Mouse (Mus musculus): ENCODE measurements around the gene Setd1a. TPM values are rescaled to one million over a fixed set of nuclear protein-coding genes. Genes with fewer than 3 reads are reported as not detected.

The Setd1a gene
- total and polyA plus RNA-seq, 3 experiments = 4.5 to 51.0 (median 9.8) TPM

Other genes starting within 250 kb of the Setd1a start
Only the 20 nearest of the 26 such genes appear.
- gene Rnf40, start 187.9 kb upstream of the Setd1a start, total RNA-seq (2012; rRNA removed) = 48.6 and 50.9 TPM in 2 replicates
- gene Rnf40, start 187.9 kb upstream of the Setd1a start, total RNA-seq (2014; rRNA removed) = 39.3 and 40.6 TPM in 2 replicates
- gene Rnf40, start 187.9 kb upstream of the Setd1a start, polyA plus RNA-seq (2012; ENCODE audit: insufficient read length, low read depth) = 73.0 and 95.2 TPM in 2 replicates
- 2.4 and 3.2 TPM in 2 replicates for gene Zfp629, start 160.9 kb upstream of the Setd1a start, total RNA-seq (2012; rRNA removed)
- 0.38 and 0.59 TPM in 2 replicates for gene Zfp629, start 160.9 kb upstream of the Setd1a start, total RNA-seq (2014; rRNA removed)
- gene Zfp629, start 160.9 kb upstream of the Setd1a start, polyA plus RNA-seq (2012; ENCODE audit: insufficient read length, low read depth) = 0.48 and 0.94 TPM in 2 replicates
- gene Bcl7c, start 67.7 kb upstream of the Setd1a start, total RNA-seq (2012; rRNA removed) = 60.5 and 65.0 TPM in 2 replicates
- 25.9 and 28.0 TPM in 2 replicates for gene Bcl7c, start 67.7 kb upstream of the Setd1a start, total RNA-seq (2014; rRNA removed)
- gene Bcl7c, start 67.7 kb upstream of the Setd1a start, polyA plus RNA-seq (2012; ENCODE audit: insufficient read length, low read depth) = 71.3 and 73.5 TPM in 2 replicates
- gene Ctf1, start 63.9 kb upstream of the Setd1a start, total RNA-seq (2012; rRNA removed) = not detected in 2 replicates
- not detected in 2 replicates for gene Ctf1, start 63.9 kb upstream of the Setd1a start, total RNA-seq (2014; rRNA removed)
- not detected in 2 replicates for gene Ctf1, start 63.9 kb upstream of the Setd1a start, polyA plus RNA-seq (2012; ENCODE audit: insufficient read length, low read depth)
- 0.08 TPM in 1 of 2 replicates, not detected in the other for gene Ctf2, start 44.5 kb upstream of the Setd1a start, total RNA-seq (2012; rRNA removed)
- gene Ctf2, start 44.5 kb upstream of the Setd1a start, total RNA-seq (2014; rRNA removed) = not detected in 2 replicates
- gene Ctf2, start 44.5 kb upstream of the Setd1a start, polyA plus RNA-seq (2012; ENCODE audit: insufficient read length, low read depth) = 0.36 TPM in 1 of 2 replicates, not detected in the other
- gene Fbxl19, start 32.1 kb upstream of the Setd1a start, total RNA-seq (2012; rRNA removed) = 25.1 and 28.2 TPM in 2 replicates
- 22.4 and 22.6 TPM in 2 replicates for gene Fbxl19, start 32.1 kb upstream of the Setd1a start, total RNA-seq (2014; rRNA removed)
- 29.3 and 31.7 TPM in 2 replicates for gene Fbxl19, start 32.1 kb upstream of the Setd1a start, polyA plus RNA-seq (2012; ENCODE audit: insufficient read length, low read depth)
- 15.7 and 16.9 TPM in 2 replicates for gene Orai3, start 6.9 kb upstream of the Setd1a start, total RNA-seq (2012; rRNA removed)
- gene Orai3, start 6.9 kb upstream of the Setd1a start, total RNA-seq (2014; rRNA removed) = 9.3 and 11.6 TPM in 2 replicates
- gene Orai3, start 6.9 kb upstream of the Setd1a start, polyA plus RNA-seq (2012; ENCODE audit: insufficient read length, low read depth) = 7.5 and 10.3 TPM in 2 replicates
- 0.98 and 2.2 TPM in 2 replicates for gene Gm49388, start 8.9 kb downstream of the Setd1a start, total RNA-seq (2012; rRNA removed)
- not detected in 2 replicates for gene Gm49388, start 8.9 kb downstream of the Setd1a start, total RNA-seq (2014; rRNA removed)
- 4.3 and 4.7 TPM in 2 replicates for gene Gm49388, start 8.9 kb downstream of the Setd1a start, polyA plus RNA-seq (2012; ENCODE audit: insufficient read length, low read depth)
- 2.9 and 4.2 TPM in 2 replicates for gene Hsd3b7, start 23.9 kb downstream of the Setd1a start, total RNA-seq (2012; rRNA removed)
- 5.9 and 6.8 TPM in 2 replicates for gene Hsd3b7, start 23.9 kb downstream of the Setd1a start, total RNA-seq (2014; rRNA removed)
- 0.99 and 2.1 TPM in 2 replicates for gene Hsd3b7, start 23.9 kb downstream of the Setd1a start, polyA plus RNA-seq (2012; ENCODE audit: insufficient read length, low read depth)
- gene Stx4a, start 47.6 kb downstream of the Setd1a start, total RNA-seq (2012; rRNA removed) = 23.0 and 25.4 TPM in 2 replicates
- gene Stx4a, start 47.6 kb downstream of the Setd1a start, total RNA-seq (2014; rRNA removed) = 15.9 and 16.5 TPM in 2 replicates
- 50.5 and 59.0 TPM in 2 replicates for gene Stx4a, start 47.6 kb downstream of the Setd1a start, polyA plus RNA-seq (2012; ENCODE audit: insufficient read length, low read depth)
- gene Stx1b, start 47.9 kb downstream of the Setd1a start, total RNA-seq (2012; rRNA removed) = 0.08 TPM in 1 of 2 replicates, not detected in the other
- not detected in 2 replicates for gene Stx1b, start 47.9 kb downstream of the Setd1a start, total RNA-seq (2014; rRNA removed)
- gene Stx1b, start 47.9 kb downstream of the Setd1a start, polyA plus RNA-seq (2012; ENCODE audit: insufficient read length, low read depth) = 0.25 and 0.31 TPM in 2 replicates
- 23.8 and 25.3 TPM in 2 replicates for gene Zfp646, start 99.6 kb downstream of the Setd1a start, total RNA-seq (2012; rRNA removed)
- gene Zfp646, start 99.6 kb downstream of the Setd1a start, total RNA-seq (2014; rRNA removed) = 9.3 and 10.6 TPM in 2 replicates
- 16.6 and 18.8 TPM in 2 replicates for gene Zfp646, start 99.6 kb downstream of the Setd1a start, polyA plus RNA-seq (2012; ENCODE audit: insufficient read length, low read depth)
- gene Zfp668, start 100.2 kb downstream of the Setd1a start, total RNA-seq (2012; rRNA removed) = 5.6 and 5.9 TPM in 2 replicates
- gene Zfp668, start 100.2 kb downstream of the Setd1a start, total RNA-seq (2014; rRNA removed) = 2.4 and 2.6 TPM in 2 replicates
- gene Zfp668, start 100.2 kb downstream of the Setd1a start, polyA plus RNA-seq (2012; ENCODE audit: insufficient read length, low read depth) = 7.0 and 8.6 TPM in 2 replicates
- 0.04 TPM in 1 of 2 replicates, not detected in the other for gene Prss53, start 114.3 kb downstream of the Setd1a start, total RNA-seq (2012; rRNA removed)
- gene Prss53, start 114.3 kb downstream of the Setd1a start, total RNA-seq (2014; rRNA removed) = not detected in 2 replicates
- gene Prss53, start 114.3 kb downstream of the Setd1a start, polyA plus RNA-seq (2012; ENCODE audit: insufficient read length, low read depth) = 0.30 and 0.35 TPM in 2 replicates
- gene Gm21974, start 118.8 kb downstream of the Setd1a start, total RNA-seq (2012; rRNA removed) = not detected in 2 replicates
- gene Gm21974, start 118.8 kb downstream of the Setd1a start, total RNA-seq (2014; rRNA removed) = not detected in 2 replicates
- not detected in 2 replicates for gene Gm21974, start 118.8 kb downstream of the Setd1a start, polyA plus RNA-seq (2012; ENCODE audit: insufficient read length, low read depth)
- gene Vkorc1, start 118.9 kb downstream of the Setd1a start, total RNA-seq (2012; rRNA removed) = 0.25 TPM in 1 of 2 replicates, not detected in the other
- gene Vkorc1, start 118.9 kb downstream of the Setd1a start, total RNA-seq (2014; rRNA removed) = not detected in 2 replicates
- gene Vkorc1, start 118.9 kb downstream of the Setd1a start, polyA plus RNA-seq (2012; ENCODE audit: insufficient read length, low read depth) = 0.56 TPM in 1 of 2 replicates, not detected in the other
- 37.1 and 38.4 TPM in 2 replicates for gene Bckdk, start 127.4 kb downstream of the Setd1a start, total RNA-seq (2012; rRNA removed)
- gene Bckdk, start 127.4 kb downstream of the Setd1a start, total RNA-seq (2014; rRNA removed) = 54.9 and 61.8 TPM in 2 replicates
- 60.0 and 62.7 TPM in 2 replicates for gene Bckdk, start 127.4 kb downstream of the Setd1a start, polyA plus RNA-seq (2012; ENCODE audit: insufficient read length, low read depth)
- gene Kat8, start 135.8 kb downstream of the Setd1a start, total RNA-seq (2012; rRNA removed) = 24.3 and 30.3 TPM in 2 replicates
- gene Kat8, start 135.8 kb downstream of the Setd1a start, total RNA-seq (2014; rRNA removed) = 22.9 and 24.0 TPM in 2 replicates
- 17.5 and 18.0 TPM in 2 replicates for gene Kat8, start 135.8 kb downstream of the Setd1a start, polyA plus RNA-seq (2012; ENCODE audit: insufficient read length, low read depth)
- gene Prss8, start 153.4 kb downstream of the Setd1a start, total RNA-seq (2012; rRNA removed) = 0.08 TPM in 1 of 2 replicates, not detected in the other
- gene Prss8, start 153.4 kb downstream of the Setd1a start, total RNA-seq (2014; rRNA removed) = not detected in 2 replicates
- not detected in 2 replicates for gene Prss8, start 153.4 kb downstream of the Setd1a start, polyA plus RNA-seq (2012; ENCODE audit: insufficient read length, low read depth)
- gene Prss36, start 170.1 kb downstream of the Setd1a start, total RNA-seq (2012; rRNA removed) = 5.2 and 7.7 TPM in 2 replicates
- gene Prss36, start 170.1 kb downstream of the Setd1a start, total RNA-seq (2014; rRNA removed) = 6.6 and 8.3 TPM in 2 replicates
- gene Prss36, start 170.1 kb downstream of the Setd1a start, polyA plus RNA-seq (2012; ENCODE audit: insufficient read length, low read depth) = 6.1 and 7.8 TPM in 2 replicates

Measured in CH12.LX (cell line).